Mouse (Mus musculus): ENCODE measurements at regions not wholly inside any gene's neighbourhood (a gene's known extent, or its start where the extent isn't known, plus 50 kb on each side); places are given as distances from the start of the nearest gene placed in this dataset.

GRCm38 (mm10) chr13:35469361-35470198 is 190.1 kb upstream of the Cdyl start:
- DNase-seq (ENCODE audit: low spot score in 2 of 2) = no peak

DNA sequence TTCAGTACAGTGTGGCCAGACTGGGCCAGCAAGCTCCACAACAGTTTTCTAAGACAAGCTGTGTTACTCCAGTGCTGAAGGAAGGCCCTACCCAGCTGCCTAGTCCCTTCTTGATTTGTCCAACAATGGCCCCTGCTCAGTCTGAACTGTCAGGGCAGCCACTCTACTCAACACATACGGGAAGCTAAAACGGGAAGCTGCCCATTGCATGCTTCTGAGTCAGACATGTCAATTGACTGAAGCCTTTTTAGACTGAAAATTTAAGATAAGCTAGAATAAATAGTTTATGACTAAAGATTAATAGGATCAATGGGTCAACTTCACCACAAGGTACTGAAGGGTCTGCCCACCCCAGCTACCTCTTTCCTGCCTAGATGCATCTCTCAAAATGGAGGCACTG is 181.4 kb upstream of the Cdyl start:
- DNase-seq (ENCODE audit: low spot score in 2 of 2) = no peak

GRCm38 (mm10) chr13:35482340-35482739 is 177.3 kb upstream of the Cdyl start:
- no peak for DNase-seq (ENCODE audit: low spot score in 2 of 2)

- no peak for DNase-seq (ENCODE audit: low spot score in 2 of 2)
Measured at GRCm38 (mm10) chr13:35486125-35486524, 173.5 kb upstream of the Cdyl start.

DNA sequence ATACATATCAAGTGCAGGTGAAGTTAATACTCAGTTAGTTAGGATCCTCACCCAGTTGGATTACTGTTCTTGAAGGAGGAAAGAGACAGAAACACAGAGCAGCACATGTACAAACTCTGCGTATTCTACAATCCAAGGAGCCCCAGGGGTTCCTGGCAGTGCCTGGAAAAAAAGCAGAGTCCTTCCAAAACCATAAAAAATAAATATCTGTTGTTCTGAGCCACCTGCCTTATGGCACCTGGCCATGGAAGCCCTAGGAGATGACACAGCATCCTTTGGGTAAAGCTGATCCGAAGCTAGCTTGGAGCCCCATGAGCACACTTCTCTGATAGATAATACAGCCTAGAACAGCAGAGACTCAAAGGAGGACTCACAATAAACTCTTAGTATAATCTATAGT is 159.9 kb upstream of the Cdyl start:
- DNase-seq (ENCODE audit: low spot score in 2 of 2) = no peak

- DNase-seq (ENCODE audit: low spot score in 2 of 2) = no peak
Measured at GRCm38 (mm10) chr13:35500891-35501290, 158.7 kb upstream of the Cdyl start.

- DNase-seq (ENCODE audit: low spot score in 2 of 2) = no peak
Measured at GRCm38 (mm10) chr13:35501351-35502146, 158.1 kb upstream of the Cdyl start.

DNA sequence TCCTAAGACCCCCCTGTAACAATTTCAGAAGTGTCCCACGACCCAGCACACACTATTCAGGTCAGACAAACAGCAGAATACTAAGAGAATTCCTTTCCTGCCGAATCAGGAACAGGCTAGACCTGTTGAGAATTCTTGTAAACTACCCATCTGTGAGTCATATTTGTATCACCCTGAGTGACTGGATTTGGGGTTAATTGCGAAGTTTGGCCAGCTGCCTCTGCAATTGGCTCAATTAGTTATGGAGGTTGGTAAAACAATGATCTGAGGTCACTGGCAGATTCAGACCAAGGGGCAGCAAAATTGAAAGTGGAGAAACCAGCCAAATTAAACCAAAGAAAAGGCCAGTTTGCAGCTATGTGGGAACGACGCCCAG is 157.5 kb upstream of the Cdyl start:
- no peak for DNase-seq (ENCODE audit: low spot score in 2 of 2)

- no peak for DNase-seq (ENCODE audit: low spot score in 2 of 2)
Measured at GRCm38 (mm10) chr13:35503362-35503821, 156.2 kb upstream of the Cdyl start.

- no peak for DNase-seq (ENCODE audit: low spot score in 2 of 2)
Measured at GRCm38 (mm10) chr13:35507195-35507594, 152.4 kb upstream of the Cdyl start.

DNA sequence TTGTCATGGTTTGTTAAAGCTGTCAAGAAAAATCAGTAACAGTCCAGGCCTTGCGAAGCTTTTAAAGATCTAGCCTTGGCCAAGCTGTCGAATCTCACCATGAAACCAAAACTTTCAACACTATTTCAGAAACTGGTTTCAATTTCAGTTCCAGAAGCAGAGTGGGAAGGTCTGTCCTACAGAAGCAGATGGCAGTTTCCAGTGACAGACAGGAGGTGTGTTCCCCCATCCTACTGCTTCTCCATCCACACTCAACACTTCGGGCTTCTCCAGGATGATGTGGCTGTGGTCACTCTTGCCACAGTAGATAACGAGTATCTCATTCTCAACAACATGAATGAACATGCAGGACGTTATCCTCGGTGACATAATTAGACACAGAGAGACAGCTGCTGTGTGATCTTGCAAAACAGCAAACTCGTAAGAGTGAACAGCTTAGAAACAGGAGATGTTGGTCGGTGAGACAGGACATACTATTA is 147.6 kb upstream of the Cdyl start:
- no peak for DNase-seq (ENCODE audit: low spot score in 2 of 2)

GRCm38 (mm10) chr13:35513120-35513519 is 146.5 kb upstream of the Cdyl start:
- DNase-seq (ENCODE audit: low spot score in 2 of 2) = no peak

- DNase-seq (ENCODE audit: low spot score in 2 of 2) = no peak
Measured at GRCm38 (mm10) chr13:35515291-35515690, 144.3 kb upstream of the Cdyl start.

DNA sequence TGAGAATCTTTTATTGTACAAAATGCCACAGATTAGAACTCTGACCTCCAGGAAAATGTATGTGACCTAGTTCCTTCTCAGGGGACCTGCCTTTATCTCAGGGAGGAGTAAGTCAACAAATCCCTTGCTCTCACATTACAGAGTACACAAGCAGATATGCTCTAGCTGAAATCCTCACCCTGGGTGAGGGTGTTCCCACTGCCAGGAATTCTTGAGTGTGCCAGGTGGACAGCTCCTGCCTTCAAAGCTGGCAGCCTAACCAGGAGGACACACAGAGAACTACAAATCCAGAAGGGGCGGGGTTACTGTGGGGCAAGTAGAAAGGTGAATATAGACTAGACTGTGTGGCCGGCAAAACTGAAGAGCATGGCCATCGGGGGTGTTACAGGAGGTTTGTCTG is 141.9 kb upstream of the Cdyl start:
- DNase-seq (ENCODE audit: low spot score in 2 of 2) = no peak

DNA sequence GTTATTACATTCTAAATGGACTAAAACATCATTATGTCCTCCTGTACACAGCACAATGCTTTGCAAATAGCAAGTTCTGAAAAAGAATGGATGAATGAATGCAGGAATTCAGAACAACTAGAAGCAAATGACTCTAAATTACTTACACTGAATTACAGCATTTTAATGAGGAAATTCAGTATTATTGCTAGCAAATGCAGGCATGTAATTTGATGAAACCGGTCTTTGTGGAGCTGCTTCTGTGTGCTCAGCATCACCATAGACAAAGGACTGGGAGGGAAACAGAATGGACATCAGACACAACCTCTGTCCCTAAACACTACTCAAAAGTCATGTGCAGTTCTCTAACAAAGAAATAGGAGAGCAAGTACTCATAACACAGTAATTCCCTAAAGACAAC is 137.4 kb upstream of the Cdyl start:
- no peak for DNase-seq (ENCODE audit: low spot score in 2 of 2)

GRCm38 (mm10) chr13:35529577-35529976 is 130.1 kb upstream of the Cdyl start:
- DNase-seq (ENCODE audit: low spot score in 2 of 2) = no peak

DNA sequence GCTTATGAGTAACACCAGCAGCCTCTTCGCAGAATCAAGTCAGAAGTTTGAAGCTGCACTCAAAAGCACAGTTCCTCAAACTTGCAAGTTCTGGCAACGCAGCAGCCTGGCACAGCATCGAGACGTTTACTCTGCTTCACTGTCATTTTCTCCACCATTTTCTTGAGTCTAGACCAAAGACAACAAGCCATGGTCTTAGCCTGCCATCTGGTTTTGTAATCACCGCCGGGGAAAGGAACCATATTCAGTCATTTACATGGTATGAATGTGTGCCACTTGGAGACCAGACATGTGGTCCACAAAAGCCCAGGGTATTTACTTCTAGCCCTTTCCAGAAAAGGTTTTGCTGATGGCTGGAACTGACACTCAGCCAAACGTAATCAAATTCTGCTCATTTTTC is 122.5 kb upstream of the Cdyl start:
- DNase-seq (ENCODE audit: low spot score in 2 of 2) = no peak

DNA sequence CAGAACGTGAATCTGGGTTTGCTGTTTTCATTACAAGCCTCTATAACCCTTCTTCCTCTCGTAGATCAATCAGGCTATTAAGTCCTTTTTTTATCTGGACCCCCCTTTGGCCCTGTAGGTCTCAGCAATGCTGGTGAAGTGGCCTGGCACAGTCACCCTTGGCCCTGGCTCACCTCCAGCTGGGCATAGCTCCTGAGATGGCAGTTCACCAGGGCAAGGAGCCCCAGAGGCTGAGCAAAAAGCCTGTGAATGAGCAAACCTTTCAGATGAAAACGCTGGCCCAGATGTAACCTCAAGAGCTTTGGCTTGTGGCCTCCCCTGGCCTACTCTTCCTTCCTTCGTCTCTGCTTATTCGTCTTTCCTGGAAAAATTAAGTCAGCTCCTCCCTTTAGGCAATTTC is 121.7 kb upstream of the Cdyl start:
- no peak for DNase-seq (ENCODE audit: low spot score in 2 of 2)

DNA sequence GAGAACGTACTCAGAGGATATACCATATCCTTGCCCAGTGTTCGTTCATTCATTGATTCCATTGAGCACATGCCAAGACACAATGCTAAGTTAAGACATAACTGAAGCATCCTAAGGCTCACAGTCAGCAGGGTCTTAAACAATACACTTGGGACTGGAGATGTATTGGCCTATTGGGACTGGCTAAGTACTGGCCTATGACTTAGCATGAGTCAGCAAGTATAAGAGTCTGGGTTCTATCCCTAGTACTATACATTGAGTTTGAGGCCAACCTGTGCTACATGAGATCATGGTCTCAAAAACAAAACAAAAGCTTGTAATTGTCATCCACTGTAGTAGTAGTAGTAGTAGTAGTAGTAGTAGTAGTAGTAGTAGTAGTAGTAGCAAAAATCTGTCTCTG is 119.2 kb upstream of the Cdyl start:
- DNase-seq (ENCODE audit: low spot score in 2 of 2) = no peak

GRCm38 (mm10) chr13:35541053-35541452 is 118.6 kb upstream of the Cdyl start:
- no peak for DNase-seq (ENCODE audit: low spot score in 2 of 2)

- no peak for DNase-seq (ENCODE audit: low spot score in 2 of 2)
Measured at GRCm38 (mm10) chr13:35564006-35564405, 95.6 kb upstream of the Cdyl start.

DNA sequence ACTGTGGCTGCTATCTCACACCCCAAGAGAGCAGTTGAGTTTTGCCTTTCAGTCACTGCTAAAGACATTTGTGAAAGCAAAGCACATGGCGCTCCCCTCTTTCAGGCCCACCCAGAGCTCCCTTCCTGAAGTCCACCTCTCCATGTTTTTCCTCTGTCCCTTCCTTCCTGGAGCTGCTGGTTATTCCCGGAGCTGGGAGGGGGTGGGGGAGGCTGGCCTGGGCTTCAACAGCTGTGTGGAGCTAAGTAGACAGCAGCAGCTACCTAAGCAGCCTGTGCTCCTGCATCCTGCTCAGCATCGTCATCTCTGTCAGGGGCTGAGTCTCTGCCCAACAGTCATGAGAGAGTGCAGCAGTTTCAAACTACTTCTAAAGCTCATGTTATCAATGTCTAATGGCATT is 78.0 kb upstream of the Cdyl start:
- no peak for DNase-seq (ENCODE audit: low spot score in 2 of 2)

DNA sequence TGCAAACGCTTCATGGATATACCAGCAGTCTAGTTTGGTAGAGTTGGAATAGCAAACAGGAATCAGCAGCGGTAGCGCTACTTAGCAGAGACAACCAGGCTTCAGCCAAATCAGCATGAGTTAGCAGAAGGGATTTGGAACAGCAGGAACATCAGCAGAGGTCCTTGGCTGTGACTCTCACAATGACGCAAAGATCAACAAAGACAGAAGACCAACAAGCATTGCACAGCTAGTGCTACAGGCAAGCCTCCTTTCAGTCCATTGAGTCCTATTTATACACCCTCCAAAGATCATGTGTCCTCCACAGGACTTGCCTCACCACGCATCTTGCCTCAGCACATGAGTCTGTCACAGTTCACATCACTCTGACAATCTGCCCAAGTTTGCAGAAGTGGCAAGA is 61.6 kb upstream of the Cdyl start:
- no peak for DNase-seq (ENCODE audit: low spot score in 2 of 2)
